Mouse (Mus musculus): ENCODE results near the gene Fip1l1.

The Fip1l1 gene

DNA sequence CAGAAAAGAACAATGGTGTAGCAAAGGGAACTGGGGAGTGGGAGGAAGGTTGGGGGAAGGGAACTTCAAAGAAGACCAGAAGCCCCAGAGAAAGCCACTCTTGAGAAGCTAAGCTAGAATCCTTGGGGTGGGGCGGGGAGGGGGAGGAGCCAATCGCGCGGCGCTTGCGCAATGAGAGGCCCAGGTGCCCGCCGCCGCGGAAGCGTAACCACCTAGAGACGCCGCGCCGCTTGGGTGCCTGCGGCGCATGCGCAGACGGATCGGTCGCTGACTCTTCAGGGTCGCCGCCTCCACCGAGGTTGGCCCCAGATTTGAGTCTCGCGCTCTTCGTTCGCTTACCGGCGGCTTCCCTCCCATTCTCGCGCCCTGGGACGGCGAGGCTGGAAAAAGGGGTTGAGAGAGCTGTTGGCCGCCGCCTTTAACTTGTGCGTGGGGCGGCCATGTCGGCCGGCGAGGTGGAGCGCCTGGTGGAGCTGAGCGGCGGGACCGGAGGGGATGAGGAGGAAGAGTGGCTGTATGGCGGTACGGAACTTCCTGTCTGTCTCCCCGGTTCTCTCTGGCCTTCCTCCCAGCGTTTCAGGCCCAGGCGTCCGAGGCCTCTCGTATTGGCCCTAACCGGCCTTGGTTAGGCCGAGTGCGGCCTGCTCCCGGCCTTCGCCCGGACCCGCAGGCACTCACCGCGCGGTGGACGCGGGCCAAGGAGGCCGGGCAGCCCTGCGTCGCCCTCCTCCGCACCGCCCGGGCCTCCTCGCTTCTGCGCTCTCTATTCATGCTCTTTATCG lies at the start of gene Fip1l1:
TSS of gene Fip1l1 (plus strand) at position 210 of the 782 bp plus-strand sequence.
- DNase-seq (ENCODE audit: low read depth), result peak; percentile 98

DNA sequence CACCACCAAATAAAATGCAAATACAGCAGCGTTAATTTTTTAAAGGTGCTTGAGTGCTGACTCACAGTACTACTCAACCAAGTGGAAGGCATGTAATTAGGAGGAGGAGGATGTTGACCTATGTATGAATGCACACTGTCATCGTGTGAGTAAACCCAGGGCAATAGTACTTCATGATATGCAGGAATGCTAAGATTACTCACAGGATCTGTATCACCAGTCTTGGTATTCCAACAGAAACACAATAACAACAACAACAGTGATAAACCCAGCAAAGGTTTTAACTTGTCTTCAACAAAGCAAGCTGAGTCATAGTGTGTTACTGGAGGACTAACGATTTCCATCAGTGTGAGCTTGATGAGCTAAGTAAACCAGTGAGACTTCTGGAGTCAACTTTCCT lies 42.5 kb upstream of the Fip1l1 start:
- DNase-seq (ENCODE audit: low read depth), result no peak

DNA sequence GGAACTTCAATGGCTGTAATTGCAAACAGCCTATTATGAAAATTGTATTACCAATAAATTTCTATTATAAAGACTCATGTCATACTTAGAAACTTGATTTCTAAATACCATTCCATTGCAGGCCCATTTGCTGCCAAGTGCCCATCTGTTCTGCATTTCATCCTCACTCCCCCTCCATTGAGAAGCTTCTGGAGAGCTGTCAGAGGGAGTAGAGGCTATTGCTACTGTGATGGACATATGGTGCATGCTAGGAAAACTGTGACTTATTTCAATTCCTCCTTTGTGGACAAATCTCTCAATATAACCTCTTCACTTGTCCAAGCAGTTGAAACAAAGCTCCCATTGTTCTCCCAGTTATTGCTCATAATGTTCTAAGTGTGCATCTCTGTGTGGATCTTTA lies 23.6 kb upstream of the Fip1l1 start:
- DNase-seq (ENCODE audit: low read depth), result no peak

DNA sequence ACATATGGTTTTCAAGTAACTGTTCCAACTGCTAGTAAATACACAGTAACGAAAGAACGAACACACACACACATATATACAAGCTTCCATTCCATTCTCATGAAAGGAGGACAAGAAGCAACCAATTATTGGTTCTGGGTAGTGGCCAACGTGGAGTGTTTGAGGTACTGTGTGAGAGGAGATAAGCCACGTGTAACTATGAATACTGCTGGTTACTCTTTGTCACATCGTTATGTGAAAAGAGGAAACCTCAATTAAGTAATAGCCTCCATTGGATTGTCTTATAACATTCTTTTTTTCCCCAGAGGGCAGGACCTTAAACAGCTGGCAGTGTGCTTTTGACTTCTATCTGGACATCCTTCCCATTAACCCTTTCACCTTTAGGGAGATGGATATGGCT lies 8.2 kb upstream of the Fip1l1 start:
- no peak for DNase-seq (ENCODE audit: low read depth)

DNA sequence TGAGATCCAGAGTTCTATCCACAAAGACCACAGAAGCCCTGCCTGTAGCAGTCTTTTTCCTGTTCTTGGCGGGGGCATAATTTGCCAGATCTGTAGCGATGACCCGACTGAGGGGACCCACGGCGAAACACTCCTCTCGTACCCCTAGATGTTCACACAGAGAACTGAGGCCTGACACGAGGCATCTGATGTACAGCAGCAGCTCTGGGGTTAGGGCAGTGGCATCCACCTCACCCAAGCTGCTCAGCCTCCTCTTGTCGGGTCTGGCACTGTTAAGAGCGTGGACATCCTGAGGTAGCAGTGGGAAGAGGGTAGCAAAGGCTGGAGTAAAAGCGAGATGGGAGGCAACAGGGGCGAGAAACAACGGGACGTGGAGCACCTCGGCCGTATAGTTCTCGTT lies 4.5 kb upstream of the Fip1l1 start:
- peak; percentile 15 for DNase-seq (ENCODE audit: low read depth)

DNA sequence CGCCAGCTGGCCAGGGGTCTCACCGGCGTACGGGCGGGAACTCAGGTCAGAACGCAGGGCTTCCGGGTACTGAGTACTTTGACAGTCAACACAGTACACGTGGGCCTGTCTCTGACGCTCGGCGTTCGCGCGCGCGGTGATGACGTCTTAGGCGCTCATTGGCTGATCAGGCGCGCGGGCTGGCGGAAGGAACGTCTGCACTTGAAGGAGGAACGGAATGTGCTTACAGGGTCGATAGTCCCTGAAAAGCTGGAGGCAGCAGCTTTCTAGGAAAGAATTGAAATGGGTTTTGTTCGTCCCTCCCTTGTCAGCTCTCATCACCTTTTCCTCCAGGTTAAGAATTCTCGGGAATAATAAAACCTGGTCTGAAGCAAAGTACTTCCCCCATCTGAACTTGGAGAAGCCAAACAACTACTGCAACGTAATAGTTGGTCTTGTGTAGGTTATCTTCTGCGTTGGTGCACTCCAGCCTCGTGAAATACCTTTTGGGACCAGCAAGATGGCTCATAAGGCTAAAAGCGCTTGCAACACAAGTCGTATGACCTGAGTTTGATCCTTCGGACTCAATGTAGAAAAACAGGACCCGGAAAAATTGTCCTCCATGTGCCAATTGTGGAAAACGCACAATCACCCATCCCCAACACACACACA lies 3.5 kb upstream of the Fip1l1 start, which contains the start of gene Scfd2:
TSS of gene Scfd2 (minus strand) at position 130 of the 651 bp plus-strand sequence.
- peak; percentile 97 for DNase-seq (ENCODE audit: low read depth)

DNA sequence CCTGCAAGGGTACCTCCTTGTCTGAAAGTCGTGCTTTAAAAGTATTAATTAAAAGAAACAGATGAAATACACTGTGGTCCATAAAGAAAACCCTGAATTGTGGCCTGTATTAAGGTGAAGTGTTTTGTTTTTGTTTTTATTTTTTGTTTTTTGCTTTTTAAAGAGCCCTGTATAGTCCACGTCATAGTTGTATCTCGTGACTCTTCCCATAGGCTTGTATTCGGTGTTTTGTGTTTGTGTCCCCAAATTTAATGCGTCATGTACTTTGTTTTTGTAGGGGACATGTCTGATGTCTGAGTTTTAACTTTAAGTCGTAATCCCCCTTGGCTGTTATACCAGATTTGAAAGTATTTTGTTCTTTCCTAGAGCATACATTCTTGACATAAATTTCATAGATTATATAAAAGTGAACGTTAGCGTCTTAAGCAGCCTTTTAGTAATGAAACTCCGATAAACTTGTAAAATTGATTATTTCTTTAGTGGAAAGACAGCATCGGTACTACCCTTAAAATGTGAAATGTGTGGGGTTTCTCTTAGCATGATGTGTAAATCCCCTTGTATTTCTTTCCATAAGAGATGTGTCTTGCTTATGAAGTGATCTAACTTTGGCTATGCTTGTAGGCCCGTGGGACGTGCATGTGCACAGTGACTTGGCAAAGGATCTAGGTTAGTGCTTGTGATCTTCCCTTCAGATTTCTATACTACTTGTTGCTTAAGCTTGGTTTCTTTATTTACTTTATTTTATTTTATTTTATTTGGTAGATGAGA lies 1.1 kb downstream of the Fip1l1 start:
- DNase-seq (ENCODE audit: low read depth), result peak; percentile 7

DNA sequence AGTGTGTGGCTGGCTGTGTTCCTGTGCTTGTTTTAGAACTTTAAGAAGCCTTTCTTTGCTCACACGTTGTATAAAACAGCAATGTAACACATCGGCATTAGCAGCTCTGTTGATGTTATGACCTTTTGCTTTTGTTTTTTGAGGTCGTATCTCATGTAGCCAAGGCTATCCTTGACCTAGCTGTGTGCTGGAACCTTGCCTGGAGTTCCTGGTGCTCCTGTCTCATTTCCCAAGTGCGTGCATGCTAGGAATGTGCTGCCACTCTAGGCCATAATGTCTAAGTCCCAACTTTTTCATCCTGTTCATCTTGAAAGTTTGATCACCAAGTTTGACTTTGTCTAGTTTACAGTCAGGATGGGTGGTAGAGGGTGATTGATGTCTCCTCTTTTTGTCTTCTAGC lies 10.4 kb downstream of the Fip1l1 start:
- DNase-seq (ENCODE audit: low read depth), result no peak

DNA sequence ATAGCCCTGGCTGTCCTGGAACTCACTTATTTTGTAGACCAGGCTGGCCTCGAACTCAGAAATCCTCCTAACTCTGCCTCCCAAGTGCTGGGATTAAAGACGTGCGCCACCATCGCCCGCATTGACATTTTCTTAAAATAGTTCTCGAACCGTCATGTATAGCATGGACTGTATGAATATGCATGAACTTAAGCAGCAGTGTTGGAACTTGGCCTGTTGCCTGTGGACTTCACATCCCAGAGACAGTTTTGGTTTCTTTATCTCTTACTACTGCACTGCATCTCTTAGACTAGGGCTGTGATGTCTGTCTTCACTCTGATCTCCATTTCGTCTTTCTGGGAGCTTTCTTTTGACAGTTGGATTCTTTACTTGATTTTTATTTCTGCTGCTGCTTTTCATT lies 14.3 kb downstream of the Fip1l1 start:
- DNase-seq (ENCODE audit: low read depth), result no peak

DNA sequence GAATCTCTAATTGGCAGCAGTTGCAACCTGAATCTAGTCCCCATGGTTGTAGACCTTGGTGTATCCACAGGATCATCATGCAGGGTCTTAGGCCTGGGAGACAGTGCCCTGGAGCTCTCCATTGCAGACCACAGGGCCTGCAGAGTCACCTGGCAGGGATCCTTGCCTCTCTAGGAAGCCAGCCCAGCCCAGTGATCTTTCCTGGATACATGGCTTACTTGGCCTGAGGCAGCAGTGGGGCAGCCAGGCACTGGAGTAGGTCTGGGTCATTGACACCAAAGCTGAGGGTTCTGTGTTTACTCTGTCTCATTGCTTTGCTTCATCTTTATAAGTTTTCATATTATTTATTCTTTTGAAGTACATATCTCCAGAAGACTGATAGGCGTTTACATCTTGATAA lies 25.9 kb downstream of the Fip1l1 start:
- DNase-seq (ENCODE audit: low read depth), result no peak

DNA sequence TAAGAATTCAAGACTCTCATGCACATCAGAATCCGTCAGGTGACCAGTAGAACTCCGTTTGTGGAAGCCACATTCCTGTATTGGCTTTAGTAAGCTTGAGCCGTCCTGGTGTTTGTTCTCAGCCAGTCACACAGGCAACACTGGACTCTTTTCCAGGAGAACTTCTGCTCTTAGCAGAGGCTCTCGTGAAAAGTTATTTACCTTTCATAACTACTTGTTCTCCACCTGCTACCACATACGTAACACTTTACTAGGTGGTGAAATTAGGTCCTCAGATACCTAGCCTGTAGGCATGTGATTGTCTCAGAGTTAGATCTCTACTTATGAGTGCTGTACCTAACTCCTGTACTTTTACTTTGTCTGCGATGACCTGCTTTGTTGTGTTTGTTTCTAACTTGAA lies 36.5 kb downstream of the Fip1l1 start:
- no peak for DNase-seq (ENCODE audit: low read depth)

DNA sequence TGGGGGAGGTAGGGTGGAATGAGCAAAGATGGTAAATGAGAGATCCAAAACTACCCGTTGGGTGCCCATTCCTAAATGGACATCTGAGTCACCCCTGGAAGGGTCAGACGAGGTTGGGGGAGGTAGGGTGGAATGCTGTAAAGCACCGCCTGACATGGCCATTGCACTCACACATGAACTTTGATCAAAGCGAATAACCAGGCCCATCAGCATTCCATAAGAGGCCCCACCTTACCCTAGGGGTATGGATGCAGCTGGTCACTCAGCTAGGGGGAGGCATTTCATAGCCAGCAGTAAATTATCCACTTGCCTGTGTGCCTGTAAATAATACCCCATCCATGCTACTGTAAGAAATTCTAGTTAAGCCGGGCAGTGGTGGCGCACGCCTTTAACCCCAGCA lies 53.9 kb downstream of the Fip1l1 start:
- DNase-seq (ENCODE audit: low read depth), result no peak

DNA sequence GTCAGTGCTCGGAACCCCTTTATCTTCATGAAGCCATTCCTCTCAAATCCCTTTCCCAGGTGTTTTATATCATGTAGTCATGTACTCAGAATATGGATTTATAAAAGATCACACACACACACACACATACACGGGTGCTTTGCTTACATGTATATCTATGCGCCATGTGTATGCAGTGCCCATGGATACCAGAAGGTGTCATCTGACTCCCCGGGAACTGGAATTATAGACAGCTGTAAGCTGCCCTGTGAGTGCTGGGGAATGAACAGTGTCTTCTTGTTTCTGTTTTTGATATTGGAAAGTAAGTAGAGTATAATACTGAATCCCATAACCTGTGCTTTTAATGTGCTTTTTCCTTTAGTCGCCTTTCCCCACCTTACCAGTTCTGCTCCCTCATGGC lies 56.2 kb downstream of the Fip1l1 start:
- no peak for DNase-seq (ENCODE audit: low read depth)

DNA sequence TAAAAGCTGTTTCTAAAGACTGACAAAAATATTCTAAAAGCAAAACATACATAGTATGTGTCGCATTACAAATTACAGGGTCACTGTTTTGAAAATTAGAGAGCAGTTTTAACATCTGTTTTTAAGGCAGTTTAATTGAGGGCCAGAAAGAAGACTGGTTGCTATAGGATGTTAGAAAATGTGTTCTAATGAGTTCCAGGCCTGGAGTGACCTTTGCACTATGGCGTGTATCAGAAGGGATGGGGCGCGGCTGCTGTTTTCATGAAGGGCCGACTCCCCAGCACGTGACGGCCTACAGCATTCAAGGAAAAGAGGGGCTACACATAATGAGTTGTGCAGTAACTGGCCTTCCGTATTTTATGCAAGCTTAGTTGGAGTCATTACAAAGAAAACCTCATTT lies 57.9 kb downstream of the Fip1l1 start:
- DNase-seq (ENCODE audit: low read depth), result no peak

DNA sequence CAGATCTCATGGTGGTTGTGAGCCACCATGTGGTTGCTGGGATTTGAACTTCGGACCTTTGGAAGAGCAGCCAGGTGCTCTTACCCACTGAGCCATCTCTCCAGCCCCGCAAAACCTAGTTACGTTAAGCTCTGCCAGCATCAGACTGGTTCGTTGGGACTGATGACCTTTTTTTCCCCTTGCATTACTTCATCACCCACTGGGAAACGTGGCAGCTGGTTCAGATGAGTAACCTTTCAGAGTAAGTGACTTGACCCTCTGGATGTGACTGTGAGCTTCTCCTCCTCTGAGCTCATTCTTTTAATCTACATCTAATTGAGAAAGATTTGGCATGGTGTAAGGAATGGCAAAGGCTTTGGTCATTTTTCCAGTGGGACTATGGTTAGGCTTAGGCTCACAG lies 64.8 kb downstream of the Fip1l1 start:
- DNase-seq (ENCODE audit: low read depth), result no peak

DNA sequence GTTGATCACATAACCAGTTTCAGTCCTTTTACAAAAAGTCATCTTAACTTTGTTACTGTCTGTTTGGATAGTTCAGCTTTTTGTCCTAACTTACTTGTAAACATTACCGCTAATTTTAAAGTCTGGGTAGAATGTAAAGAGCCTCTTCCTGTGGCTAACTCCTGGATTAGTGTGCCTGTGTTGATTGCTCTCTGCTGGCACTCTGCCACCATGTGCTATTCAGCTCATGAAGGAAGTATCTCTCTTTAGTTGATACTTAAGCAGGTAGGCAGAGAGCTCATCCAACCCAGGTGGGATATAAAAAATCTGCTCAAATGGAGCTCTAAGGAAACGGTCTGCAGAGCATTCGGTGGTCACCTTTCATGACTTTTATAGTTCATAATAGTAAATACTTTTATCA lies 65.9 kb downstream of the Fip1l1 start:
- DNase-seq (ENCODE audit: low read depth), result no peak

DNA sequence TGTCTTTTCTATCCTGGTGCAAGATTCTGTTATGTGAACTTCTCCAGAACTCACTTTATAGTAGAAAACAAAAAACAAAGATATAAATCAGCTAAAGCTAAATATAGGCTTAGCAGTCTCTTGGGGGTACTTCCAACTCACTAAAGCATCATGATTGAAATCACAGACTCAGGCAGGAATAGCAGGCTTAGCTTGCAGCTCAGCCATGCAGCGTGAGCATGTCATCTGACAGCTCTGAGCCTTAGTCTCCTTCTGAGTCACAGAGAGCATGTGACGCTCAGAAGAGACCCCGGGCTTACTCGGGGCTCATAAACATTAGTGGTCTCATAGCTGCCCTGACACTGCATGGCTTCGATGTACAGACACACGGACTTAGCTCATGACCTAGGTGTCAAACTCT lies 66.7 kb downstream of the Fip1l1 start:
- no peak for DNase-seq (ENCODE audit: low read depth)

DNA sequence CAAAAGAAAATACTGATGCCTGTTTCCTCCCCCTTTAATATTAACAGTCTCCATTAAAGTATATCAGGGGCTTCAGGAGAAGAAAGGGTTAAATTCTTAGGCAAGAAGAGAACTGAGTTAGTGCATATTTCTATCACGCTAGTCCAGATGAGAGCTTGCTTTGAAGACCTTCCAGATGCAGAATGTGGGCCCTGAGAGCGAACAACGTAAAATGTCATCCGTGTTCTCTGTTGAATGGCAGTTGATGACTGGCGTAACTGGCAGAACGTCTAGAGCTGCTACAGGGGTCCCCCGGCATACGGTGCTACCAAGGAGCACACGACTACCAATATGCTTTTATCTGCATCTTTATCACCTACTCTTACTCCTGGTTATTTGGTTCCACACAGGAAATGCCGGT lies 67.1 kb downstream of the Fip1l1 start:
- no peak for DNase-seq (ENCODE audit: low read depth)

DNA sequence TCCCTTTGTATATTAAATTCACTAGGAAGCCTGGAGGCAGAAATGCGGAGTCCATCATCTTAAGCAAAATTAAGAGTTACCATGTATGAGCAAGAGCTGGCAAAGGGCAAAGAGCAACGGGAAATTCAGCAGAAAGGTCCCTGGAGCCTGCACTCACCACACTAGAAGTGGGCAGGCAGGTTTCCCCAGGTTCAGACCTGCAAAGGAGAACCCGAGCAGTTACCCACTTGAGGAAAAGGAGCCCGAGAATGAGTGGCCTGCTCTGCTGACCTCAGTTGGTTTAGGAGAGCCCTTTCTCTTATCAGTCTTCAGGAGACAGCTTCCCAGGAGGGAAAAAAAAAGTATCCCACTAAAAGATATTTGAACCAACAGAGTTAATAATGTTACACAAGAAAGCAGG lies 68.1 kb downstream of the Fip1l1 start:
- no peak for DNase-seq (ENCODE audit: low read depth)

DNA sequence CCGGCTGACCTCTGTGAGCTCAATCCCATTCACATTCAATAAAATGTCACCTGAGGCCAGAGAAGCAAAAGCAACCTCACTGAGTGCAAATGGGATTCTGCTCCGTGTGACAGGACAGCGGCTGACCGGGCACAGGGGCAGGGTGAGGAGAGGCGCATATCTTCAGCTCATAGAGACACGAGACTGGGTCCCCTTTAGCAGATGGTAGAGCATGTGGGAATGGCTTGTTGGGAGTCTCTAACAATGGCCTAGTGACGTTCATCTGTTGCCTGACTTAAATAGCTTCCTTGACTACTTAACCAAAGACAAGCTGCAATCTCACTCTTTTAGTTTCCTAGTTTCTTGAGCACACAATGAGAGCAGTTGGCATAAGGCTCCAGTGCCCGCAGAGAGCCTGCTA lies 71.0 kb downstream of the Fip1l1 start:
- DNase-seq (ENCODE audit: low read depth), result no peak

DNA sequence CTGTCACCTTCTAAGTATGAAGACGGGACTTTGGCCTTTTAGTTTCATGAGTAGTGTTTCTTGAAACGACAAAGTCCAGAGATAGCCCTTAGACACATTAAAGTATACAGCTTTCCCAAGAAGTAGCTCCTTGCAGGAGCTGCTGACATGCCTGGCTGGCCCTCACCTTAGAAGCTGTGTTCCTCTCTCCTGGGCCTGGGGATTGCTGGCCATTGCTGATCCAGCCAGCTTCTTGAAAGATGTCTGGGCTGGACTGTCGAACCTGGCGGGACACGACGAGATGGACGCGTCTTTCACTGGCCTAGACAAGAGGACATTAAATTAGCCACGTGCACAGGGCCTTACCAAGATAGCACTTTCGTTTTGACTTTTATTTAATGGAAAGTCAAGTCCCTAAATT lies 75.3 kb downstream of the Fip1l1 start:
- no peak for DNase-seq (ENCODE audit: low read depth)

DNA sequence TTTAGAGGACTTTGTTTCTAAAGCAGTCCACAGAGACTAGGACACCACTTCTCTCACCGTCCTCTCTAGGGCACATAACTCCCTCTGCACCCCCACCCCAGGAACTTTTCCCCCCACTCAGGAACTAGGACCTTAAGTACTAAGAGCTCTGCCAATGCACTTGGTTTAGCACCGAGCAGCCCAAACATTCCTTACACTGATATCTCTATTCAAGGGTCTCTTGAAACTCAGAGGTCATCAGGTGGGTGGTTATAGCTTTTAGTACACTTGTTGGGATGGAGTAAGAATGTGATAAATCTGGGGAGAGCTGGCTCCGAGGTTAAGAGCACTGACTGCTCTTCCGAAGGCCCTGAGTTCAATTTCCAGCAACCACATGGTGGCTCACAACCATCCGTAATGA lies 77.5 kb downstream of the Fip1l1 start:
- no peak for DNase-seq (ENCODE audit: low read depth)

DNA sequence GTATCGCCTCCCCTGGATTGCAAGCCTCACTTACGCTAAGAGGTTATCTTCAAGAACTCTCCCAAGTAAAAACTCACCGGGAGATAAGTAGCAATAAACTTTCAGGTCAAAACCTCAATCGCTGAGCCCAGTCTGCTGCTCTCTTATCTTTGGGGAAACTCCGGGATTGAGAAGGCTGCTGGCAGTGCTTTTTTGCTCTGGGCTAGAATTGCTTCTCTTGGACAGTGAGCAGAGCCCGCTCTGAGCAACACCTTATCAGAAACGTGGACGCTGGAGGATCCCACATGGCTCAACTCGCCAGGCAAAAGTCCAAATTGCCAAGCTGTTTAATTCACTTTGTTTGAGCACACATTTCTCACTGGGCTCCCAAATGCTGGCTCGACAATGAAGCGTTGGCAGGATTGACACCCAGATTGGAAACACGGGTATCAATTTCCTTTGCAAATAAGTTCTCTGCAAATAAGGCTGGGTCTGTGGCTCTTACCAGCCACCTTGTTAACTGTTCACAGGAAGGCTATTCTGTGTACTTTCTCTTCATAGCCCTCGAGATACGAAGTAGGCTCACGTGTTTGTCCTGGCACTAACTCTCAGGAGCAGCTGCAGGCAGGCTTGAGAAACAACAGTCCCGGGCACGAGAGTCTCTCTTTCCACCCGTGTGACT lies 78.4 kb downstream of the Fip1l1 start:
- no peak for DNase-seq (ENCODE audit: low read depth)
